Mouse (Mus musculus): Measurements from ENCODE around the gene Rac2.

GRCm38 (mm10) chr15:78510736-78511135, 61.8 kb downstream of the Rac2 start:
- no peak for TF ChIP-seq GATA1 (IDR thresholded peaks at IDR 0.05; ENCODE audit: low read length)
- no peak for TF ChIP-seq TAL1 (IDR thresholded peaks at IDR 0.05; ENCODE audit: low read length)

All from erythroblast, embryonic 14.5 days (primary cell).